Mouse (Mus musculus) layer of hippocampus, postnatal 25 days (tissue): Measurements from ENCODE around the gene Zbtb20. TPM values are rescaled to one million over a fixed set of nuclear protein-coding genes. Genes with fewer than 3 reads are reported as not detected.
A peak's percentile ranks its signal among the peaks of the same experiment; 100 is the strongest.

ENCODE experiments used
- DNase-seq, 2 experiments: peaks; one replicate each; pipeline ENCODE4 v3.0.0; 2022; ENCODE audit warnings: mixed read lengths in 2 of 2, low spot score in 1 of 2; ENCODE audit errors: extremely low spot score in 1 of 2
- total RNA-seq, 2 experiments: library from RNA; stranded (reverse); gene quantifications; 2 replicates each; pipeline ENCODE4 v1.2.3; 2021

Gene Zbtb20
- total RNA-seq, 2 experiments from 2014 or later: 251 to 334 TPM

DNA sequence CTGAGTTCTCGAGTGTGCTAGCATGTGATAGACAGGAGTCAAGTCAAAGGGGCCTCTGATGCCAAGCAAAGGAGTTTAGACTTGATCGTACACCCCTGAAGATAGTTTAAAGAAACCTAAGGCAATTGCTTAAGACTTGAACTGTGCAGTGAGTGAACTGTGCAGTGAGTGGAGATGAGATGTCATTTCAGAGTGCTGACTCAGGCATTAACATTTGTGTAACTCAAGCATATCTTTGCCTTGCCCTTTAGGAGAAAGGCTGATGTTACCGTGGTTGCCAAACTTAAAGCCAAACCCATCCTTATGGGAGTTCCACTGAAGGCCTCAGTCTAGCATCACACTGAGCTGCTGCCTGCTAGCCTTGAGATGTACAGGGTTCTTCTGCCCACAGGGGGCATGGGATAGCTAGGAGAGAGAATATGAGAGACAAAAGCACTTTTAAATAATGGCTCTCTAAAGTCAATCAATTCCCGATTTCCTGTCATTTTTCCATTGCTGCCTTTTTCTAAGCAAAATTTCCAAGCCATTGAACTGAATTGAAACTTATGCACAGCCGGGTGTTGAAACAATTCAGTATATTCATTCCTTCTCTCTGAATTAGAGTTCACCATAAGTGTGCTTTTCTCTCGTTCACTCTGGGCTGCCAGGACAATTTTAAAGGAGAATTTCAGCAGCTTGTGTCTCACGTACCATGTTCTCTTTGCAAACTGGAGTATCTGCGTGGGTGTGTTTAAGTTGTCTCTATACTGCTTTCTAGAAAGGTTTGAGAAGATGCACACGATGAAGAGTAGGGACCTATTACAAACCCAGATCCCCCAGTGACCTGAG is 590.5 kb downstream of the Zbtb20 start:
- no peak for DNase-seq

DNA sequence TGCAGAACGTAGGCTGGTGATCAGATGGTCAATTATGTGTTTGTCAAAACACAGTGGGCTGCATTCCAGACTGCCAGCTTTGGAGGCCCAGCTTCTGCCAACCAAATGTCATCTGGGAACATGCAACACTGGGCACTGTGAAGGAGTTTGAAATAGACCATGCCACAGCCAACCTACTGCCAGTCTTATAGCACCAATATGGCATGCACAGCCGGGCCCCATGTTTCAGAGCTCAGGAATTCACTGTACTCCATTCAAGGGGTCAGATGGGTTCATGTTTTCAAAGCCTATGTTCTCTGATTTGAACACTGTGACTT is 591.0 kb downstream of the Zbtb20 start:
- peak in 1 of 2 experiments; percentile 48 for DNase-seq

DNA sequence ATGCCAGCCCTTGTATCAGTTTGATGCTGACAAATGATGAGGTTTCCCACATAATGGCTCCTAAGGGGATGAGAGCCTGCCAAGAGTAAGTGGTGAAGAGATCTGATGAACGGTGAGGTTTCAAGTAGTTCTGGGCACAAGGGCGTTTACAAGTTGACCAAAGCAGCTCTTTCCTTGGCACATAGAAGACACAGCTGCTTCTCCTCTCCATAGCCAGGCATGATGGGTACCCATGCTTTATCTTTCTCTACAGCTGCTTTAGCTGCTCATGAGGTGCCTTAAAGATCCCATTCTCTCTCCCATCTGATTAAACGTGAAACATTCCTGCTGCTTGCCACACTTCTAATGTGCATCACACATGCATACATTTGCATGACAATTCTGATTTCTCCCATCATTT is 595.4 kb downstream of the Zbtb20 start:
- DNase-seq: no peak

DNA sequence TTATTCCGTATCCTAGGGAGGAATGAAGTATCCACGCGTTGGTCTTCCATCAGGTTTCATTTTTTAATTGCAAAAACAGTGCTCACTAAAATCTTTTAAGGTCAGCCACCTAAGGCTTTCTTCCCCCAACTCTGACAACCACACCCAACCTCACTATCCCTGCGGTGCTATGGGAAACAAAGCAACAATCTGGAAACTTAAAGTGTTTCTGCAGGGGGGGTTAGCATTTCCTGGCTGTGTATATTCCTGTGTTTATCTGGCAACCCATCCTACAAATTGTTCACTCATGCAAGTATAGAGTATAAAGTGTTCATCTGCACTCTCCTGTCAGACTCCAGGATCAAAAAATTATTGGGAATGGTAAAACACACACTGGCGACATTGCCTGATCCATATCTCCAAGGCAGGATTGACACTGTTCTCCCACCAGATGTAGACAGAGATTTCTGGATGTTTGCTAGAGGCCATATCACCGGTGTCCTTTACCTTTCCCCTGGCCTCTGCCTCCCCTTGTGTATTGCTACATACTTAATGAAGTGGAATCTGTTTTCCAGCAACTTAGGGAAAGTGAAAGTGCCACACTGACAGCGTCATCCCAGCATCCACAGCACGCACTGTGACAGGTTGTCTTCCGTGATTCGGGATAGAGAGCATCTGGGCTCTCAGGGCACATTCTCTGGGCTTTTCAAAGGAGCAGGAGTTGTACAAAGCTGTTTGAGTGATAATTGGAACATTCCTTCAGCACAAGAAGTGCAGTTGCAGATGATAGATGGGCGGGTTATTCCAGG is 599.5 kb downstream of the Zbtb20 start:
- DNase-seq: no peak

DNA sequence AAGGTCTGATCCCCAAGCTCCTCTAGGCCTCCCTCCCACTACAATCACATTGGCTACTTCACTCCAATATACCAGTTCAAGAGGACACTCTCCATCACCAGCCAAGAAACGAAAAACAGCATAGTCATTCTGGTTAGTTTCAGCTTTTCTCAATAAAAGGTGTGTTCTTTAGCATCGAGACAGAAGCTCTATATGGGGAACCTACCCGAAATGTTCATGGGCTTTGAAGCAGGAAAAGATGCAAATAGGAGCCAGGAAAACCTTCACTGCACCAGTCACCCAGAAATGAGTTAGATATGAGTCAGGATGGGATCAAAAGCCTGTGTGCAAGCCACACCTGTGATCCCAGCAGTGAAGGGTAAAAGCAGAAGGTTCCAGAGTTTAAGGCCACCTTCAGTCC is 601.2 kb downstream of the Zbtb20 start:
- DNase-seq: no peak

DNA sequence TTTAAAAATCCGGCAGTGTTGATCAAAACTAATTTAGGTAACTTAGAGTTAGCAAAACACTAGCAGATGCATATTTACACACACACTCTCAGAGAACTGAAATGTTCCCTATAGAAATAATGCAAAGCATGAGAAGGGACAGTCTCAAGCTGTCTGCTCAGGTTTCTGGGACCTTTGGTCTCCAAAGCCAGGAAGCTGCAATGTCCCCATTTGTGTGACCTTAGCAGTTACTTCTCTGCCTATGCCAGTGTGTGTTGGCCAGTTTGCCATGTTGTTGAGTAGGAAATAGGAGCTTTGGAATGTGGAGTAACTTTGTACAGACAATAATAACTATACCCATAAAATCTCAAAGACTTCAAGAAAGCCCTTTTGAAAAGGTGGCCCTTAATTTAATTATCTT is 602.7 kb downstream of the Zbtb20 start:
- DNase-seq: no peak

DNA sequence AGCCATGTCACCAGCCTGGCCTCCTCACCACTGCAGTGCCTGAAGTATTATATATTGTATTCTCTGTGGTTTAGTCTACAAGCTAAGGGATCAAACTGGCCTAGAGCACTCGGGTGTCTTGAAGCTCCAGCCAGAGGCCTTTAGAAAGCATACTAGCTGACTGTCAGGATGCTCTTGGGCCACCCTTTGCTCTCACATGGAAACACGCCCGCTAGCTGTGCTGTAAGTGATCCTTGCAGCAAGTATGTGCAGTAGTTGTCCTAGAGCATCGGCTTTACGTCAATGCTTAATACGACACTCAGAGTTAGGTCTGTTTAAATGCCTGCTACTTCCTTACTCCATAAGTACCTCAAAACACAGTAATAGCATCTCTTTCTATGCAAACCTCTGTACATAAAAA is 604.9 kb downstream of the Zbtb20 start:
- no peak for DNase-seq

DNA sequence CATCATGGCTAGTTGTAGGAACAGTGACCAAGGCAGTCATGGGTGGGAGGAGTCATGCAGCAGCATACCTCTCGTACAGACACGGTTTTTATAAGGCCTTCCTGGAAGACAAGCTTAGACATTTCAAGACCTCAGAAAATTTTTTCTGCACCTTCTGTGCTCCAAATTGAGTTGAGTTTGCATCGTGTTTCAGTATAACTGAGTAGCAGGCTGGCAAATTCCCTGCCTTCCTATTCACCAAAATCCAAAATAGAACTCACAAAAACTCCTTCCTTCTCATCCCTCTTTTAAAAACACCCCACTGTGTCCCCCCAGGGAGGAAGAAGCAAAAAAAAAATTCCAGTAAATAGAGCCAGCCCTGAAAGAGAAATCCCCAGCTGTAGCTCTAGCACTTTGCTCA is 606.4 kb downstream of the Zbtb20 start:
- DNase-seq: no peak

DNA sequence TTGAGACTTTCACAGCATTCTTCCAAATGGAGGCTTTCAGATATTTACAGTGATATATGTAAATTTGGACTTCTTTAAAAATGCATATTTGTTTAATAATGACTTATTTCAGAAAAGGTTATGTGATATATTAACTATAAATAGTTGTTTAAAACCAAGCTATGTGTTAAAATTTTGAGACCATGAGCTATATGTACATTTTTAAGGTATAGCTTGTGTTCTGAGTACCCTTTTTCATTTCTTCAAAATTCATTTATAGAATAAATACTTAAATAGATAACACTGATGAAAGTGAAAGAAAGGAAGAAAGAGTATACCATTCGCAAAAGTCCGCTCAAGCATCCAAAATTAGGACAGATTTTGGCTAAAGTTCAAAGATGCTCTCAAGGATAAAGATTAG is 607.1 kb downstream of the Zbtb20 start:
- DNase-seq: no peak

DNA sequence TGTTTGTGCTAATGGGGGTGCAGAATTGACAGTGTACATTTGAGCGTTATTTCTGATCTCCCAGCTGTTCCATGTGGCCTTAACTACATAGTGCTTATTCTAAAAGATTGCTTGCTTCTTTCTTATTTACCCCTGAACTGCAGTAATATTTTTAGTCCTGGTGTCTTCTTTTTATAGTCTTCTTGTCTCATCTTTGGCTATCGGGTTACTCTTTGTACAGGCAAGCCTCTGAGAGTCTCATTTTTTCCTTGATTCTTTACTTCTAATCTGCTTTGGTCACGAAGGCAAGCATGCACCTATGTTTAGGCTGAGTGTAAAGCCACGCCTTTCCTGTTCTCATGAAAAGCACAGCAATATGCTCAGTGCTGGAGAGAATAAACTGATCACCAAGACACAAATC is 608.7 kb downstream of the Zbtb20 start:
- no peak for DNase-seq

DNA sequence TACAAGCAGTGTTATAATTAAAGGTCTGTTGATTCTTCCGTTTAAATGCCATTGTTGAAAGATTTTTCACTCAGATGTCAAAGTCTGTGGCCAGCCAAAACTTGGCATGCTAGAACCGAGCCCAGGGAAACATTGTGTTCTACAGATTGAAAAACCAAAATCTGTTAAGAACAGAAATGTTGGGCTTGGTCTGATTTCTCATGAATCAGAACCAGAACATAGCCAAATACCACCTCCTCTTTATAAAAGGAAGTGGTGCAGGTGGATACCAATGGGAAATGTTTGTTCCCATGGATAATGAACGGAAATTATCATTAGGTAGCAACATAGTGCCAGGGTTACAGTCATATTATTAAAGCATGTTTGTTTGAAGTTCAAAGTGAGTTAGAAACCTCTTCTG is 613.7 kb downstream of the Zbtb20 start:
- DNase-seq: no peak

DNA sequence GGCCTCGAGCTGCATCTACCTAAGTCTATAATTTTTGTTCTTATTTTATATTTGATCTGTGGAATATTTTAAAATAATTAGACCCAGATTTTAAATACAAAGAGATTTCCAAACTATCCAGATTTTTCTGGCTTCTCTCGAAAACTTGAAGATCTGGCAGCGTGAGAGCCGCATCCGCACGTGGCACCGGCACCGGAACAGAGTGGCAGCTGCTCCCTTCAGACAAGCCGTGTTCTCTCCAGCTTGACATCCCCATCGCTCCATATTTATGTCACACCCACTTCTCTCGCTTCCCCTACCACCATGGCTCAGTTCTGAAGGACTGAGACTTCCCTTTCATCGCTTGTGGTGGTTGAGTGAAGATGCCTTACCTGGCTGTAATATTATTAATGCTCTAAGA is 614.3 kb downstream of the Zbtb20 start:
- no peak for DNase-seq

DNA sequence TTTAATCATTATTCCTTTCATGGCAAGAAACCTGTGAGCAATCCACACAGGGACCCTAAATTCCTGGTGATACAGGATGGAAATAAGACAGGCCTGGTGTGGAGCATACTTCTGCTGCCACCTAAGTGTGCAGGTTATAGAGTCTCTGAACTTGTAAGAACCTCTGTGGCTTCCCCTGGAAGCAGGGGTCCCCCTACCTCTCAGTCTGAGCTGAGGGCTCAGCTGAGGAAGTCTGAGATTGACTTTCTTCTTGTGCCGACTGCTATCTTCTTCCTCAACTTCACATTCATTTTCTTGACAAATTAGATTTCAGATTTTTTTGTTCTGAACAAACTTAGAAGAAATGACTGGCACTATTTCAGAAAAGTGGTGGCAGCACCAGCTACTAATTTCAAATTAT is 617.2 kb downstream of the Zbtb20 start:
- DNase-seq: no peak

DNA sequence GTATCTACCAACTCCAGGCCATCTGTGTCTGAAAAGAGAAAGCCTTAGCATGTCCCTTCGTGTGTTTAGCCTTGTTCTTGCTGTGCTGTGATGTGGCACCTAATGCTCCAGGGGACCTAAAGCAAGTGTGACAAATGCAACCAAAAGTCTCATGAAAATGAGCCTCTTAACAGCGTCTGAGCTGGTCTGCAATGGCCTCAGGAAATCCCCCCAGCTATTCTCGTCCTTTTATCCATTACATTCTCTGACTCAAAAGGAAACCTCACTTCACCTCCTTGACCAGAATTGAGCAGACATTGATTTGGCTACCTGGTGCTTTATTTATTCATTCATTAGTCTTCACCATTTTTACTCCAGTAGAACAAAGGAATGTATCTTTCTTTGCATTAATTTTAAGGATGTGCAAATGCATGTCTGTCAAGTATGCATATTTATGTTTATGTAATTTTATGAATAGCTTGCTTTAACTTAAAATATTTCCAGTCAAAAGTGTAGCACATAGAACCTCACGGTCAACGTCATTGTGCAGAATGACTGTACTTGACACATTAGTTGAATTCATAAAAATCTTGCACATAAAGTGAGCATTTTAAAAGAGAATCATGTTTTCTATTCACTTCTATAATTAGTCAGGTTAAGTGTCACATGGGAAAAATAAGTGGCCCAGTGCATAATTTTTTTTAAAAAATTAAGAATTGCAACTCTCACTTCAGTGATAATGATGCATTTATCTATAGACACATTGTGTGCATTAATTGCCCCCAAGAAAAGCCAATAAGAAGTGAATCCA is 618.1 kb downstream of the Zbtb20 start:
- DNase-seq: no peak

DNA sequence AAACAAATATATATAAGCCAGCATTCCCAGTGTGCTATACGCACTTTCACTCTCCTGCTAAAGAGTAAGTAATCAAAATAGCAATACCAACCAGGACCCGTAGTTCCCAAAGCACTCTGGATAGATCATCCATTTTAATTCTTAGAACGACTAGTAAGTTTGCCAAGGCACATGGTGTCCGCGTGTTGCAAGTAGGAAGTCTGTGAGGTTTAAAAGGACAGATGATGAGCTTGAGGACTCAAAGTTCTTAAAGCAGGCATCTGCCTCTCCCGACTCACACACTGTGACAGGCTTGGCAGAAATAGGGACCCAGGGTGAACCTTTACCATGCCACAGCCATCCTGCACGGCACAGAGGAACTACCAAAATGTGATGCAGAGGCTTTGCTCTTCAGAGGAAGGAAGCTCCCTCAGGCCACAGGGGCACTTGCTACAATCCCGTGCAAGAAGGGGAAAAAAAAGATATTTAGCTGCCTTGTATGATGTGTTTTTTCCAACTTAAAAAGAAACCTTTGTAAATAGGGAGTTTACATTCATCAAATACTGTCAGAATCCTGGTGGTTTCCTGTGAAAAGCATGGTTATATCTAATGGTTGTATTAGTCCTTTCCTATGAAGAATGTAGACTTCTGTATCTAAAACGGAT is 619.6 kb downstream of the Zbtb20 start:
- no peak for DNase-seq

DNA sequence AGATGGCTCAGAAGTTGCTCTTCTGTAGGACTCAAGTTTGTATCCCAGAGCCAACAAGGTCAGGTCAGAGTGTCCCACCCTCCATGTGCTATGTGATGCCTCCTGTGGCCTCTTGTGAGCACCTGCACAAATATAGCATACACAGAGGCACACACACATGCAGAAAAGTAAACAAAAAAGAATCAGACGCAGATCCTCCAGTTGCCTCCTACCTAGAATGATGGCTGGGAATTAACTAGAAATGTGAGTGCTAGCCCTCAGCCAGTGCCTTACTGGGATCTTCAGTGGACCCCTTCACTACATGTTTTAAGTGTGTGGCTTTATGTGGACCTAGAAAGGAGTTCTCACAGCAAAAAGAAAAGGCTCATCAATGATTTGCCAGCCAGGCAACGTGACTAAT is 621.4 kb downstream of the Zbtb20 start:
- no peak for DNase-seq

DNA sequence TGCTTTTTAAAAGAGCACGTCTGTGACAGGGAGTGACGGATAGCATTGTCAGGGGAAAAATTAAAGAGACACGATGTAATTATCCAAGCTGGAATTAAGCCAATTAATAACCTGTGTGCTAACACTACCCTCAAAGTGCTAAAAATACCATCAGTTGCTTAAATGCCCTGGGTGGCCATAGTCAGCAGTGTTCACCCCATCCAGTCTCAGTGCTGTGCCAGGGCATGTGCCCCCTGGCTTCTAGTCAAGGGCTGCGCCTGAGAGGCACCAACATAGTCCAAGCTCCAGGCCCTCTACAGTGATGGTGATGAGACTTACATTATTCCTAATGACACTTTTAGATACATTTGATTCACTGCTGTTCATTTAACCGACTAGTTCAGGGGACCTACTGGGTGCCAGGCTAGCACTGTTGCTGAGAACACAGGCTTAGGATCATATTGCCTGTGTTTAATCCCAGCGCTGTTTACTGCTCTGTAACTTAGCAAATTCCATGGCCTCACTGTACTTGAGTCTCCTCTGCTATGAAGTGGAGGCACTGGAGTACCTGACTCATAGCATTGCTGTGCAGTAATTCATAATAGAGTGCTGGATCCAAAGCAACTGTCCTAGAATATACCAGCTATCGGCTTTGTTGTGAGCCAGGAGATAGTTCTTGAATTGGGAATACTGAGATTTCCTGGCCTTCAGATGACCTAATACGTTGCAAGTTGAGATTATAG is 624.6 kb downstream of the Zbtb20 start:
- DNase-seq: no peak

DNA sequence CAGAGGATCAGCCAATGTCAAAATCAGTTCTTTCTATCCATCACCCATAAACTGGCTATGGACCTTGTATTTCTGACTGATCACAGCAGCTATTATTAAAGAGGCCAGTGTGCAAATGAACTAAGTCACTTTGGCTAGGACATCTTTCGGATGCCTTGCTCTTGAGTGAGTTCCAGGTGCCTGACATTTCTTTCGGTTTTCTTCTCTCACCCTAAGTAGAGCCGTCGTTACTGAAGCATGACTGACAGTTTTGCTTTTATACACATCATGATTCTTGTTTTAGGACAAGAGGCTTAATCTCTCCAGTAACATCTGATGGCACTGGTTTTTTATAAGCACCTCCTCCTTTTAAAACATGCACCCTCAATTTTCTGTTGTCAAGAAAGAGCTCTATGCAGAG is 625.6 kb downstream of the Zbtb20 start:
- no peak for DNase-seq

DNA sequence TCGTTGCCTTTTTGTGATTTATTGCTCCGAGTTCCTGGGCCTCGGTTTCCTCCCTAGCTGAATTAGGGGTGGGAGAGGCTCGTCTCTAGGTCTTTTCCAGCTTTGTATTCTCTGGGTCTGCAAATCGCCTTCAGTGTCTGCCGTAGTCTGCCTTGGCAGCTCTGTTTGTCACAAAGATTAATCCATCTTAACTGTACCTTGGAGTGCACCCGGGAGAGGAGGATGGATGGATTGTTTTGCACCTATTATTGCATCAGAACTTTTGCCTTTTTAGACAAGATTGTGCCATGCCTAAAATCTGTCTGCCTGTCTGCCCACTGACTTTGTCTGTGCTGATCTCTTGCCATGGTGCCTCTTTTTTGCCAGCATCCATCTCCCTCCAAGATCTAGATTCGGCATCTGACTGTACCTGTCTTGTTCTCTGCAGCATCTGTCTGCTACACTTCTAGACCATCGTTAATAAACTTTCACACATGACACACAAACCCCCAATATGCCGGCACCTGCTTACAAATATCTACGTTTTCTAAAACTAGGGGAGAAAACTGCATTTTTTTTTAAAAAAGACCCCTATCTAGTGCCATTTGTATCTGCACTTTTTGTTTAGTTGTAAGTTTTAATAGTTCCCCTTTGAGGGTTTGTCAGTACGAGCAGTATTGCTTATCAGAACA is 626.8 kb downstream of the Zbtb20 start:
- no peak for DNase-seq
